Mouse (Mus musculus) E14TG2a.4 (cell line): Measurements from ENCODE around the gene 2310034G01Rik.

Experiments used
- H3K27me3 ChIP-seq: 2 replicates; pipeline ENCODE4 v1.6.1; 2014; ENCODE audit warnings: low read length, control low read depth; ENCODE audit not compliant: insufficient read depth
- H3K36me3 ChIP-seq: 2 replicates; pipeline ENCODE4 v1.6.1; 2014; ENCODE audit warnings: low read length, control low read depth; ENCODE audit not compliant: insufficient read depth
- H3K4me1 ChIP-seq: replicated peaks from 2 replicates; pipeline ENCODE4 v1.6.1; 2014; ENCODE audit warnings: low read depth, low read length, control low read depth
- H3K4me3 ChIP-seq: replicated peaks from 2 replicates; pipeline ENCODE4 v1.5.1; 2014; ENCODE audit warnings: mild to moderate bottlenecking, low read length
- H3K9me3 ChIP-seq: 2 replicates; pipeline ENCODE4 v1.6.1; 2014; ENCODE audit warnings: low read length, control low read depth
- CTCF ChIP-seq: conservative IDR thresholded peaks from 2 replicates; pipeline ENCODE4 v1.5.1; 2014; ENCODE audit warnings: low read length
- NANOG ChIP-seq: IDR thresholded peaks from 2 replicates; pipeline ENCODE4 v1.6.1; 2014; ENCODE audit warnings: borderline replicate concordance, low read length, mixed read lengths
- POU5F1 ChIP-seq: IDR thresholded peaks from 2 replicates; pipeline ENCODE4 v1.6.1; 2014; ENCODE audit warnings: low read length, borderline replicate concordance

Gene 2310034G01Rik

DNA sequence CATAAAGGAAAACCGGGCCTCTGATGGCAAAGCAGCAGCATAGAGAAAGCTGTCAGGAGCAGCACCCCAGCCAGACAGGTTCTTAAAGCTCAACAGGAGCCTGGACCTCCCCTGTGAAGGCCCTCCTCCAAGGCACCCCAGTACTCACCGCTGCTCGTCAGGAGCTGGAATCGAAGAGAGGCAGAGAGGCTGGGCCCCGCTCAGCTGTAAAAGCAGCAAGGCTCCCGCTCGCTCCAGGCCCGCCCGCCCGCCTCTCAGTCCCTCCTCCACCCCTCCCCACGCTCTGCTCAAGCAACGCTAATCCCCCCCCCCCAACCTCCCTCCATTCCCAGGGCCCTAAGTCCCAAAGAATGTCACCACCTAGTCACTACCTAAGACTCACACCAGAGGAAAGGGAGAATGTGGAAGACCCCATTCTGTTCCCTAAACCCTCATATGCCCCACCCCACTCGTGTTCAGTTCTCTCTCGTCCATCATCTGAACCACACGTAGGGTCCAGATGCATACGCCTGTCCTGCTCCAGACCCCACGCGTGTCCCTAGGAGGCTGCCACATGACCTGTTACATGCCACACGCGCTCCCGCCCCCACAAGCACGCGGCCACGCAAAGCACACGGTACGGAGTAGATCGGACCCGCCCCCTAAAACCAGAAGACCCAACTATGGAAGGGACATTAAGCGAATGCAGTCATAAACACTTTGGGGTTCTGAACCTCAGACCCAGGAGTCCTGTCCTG, 23.9 kb downstream of the 2310034G01Rik start:
- TF ChIP-seq NANOG (no peak), CTCF (no peak), POU5F1 (no peak)
- H3K4me3 ChIP-seq, result peak overlapping the region; percentile 88
- H3K4me1 ChIP-seq, result peaks cover 65% of the 10 kb centered on the region
- peaks cover 13% of the 10 kb centered on the region for H3K36me3 ChIP-seq
- peaks cover 71% of the 10 kb centered on the region for H3K27me3 ChIP-seq
- H3K9me3 ChIP-seq, result no peaks in the 10 kb centered on the region

DNA sequence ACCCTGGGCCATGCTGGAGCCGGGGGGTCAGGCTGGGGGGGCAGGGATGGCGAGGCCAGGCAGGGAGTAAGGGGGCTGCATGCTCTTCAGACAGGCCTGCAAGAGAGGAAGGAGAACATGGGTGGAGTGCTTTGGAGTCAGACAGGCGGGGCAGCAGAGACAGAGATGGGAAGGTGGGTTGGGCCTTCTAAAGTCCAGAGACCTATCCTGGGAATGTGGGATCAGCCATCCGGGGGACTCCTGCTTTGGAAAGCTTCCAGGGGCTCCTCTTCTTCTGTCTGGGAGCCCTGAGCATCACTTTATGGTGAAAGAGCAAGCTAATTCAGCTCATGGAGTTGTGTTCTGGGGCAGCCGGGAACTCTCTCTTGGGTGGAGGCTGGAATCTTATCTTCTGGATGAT, 25.2 kb downstream of the 2310034G01Rik start:
- peaks cover under 1% of the 10 kb centered on the region; the same call in 1 of the 2 replicates for H3K36me3 ChIP-seq
- H3K4me1 ChIP-seq, result peaks cover 56% of the 10 kb centered on the region
- TF ChIP-seq CTCF (no peak), POU5F1 (no peak), NANOG (no peak)
- no peaks in the 10 kb centered on the region for H3K9me3 ChIP-seq
- peaks cover 79% of the 10 kb centered on the region for H3K27me3 ChIP-seq
- no peak overlapping the region for H3K4me3 ChIP-seq

DNA sequence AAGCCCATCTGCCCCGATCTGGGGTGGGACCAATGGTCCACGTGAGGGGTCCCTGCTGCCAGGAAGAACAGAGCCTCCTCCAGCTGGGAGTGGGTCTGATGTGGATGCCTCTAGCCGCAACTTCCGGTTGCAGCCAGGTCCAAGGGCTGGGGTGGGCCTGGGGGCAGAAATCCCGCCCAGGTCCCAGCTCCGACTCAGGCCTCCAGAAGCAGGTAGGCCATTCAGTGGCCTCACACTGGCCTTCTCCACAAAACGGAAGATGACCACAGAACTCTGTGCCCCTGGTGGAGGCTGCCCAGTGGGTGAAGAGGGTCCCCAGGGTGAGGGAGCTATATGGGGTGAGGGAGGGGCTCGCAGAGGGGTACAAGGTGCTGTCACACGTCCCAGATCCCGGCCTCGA, 25.7 kb downstream of the 2310034G01Rik start:
- H3K9me3 ChIP-seq, result no peaks in the 10 kb centered on the region
- TF ChIP-seq CTCF, result no peak
- no peak overlapping the region; the same call in 1 of the 2 replicates for H3K4me3 ChIP-seq

DNA sequence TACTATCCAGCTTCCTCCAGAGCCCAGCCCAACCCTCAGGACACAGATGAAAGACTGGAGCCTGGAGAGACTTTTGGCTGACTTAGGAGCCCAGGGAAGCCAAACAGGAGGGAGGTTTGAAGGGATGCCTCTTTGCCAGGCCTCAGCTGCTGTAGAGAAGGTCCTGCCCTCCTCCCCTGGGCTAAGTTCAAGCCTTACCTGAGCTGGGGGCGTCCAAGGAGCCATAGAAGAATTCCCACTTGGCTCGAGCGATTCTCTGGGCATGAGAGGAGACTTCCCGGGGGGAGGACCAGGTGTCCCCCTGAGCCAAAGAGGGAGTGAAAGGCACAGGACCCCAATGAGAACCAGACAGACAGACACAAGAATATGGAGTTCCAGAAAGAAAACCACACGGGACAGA, 26.4 kb downstream of the 2310034G01Rik start:
- TF ChIP-seq POU5F1, result no peak
- TF ChIP-seq NANOG, result no peak
- TF ChIP-seq CTCF, result no peak
- no peak overlapping the region for H3K4me3 ChIP-seq
- H3K27me3 ChIP-seq, result peaks cover 78% of the 10 kb centered on the region
- H3K36me3 ChIP-seq, result no peaks in the 10 kb centered on the region
- H3K9me3 ChIP-seq, result no peaks in the 10 kb centered on the region
- peaks cover 57% of the 10 kb centered on the region for H3K4me1 ChIP-seq

More for the DNA sequence above, 25.7 kb downstream of the 2310034G01Rik start:
- Histone ChIP-seq H3K4me1 (peaks cover 56% of the 10 kb centered on the region), H3K27me3 (peaks cover 80% of the 10 kb centered on the region), H3K36me3 (no peaks in the 10 kb centered on the region)

DNA sequence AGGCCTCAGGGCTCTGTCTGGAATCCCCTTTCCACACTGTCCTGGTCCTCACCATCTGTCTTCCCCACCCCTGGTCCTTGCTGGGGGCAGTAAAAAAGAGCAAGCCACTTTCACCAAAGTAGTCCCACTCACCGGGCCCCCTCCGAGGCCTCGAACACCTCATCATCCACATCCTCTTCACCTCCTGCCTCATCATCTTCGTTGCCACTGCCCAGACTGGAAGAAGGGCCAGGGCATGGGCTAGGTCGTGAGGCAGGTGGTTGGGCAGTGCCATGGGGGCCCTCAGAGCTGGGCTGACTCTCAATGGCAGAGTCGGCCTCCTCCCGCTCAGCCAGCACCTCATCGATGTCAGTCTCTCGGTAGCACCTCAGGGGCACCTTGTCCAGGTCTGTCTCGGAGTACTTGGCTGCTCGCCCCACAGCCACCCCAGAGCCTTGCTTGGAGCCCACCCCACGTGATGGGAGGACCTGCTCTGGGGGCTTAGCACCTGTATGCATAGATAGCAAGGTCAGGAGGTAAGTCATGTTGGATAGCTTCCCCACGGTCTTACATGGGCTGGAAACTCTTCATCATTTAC, 27.0 kb downstream of the 2310034G01Rik start:
- Histone ChIP-seq H3K4me1 (peaks cover 63% of the 10 kb centered on the region), H3K9me3 (no peaks in the 10 kb centered on the region), H3K27me3 (peaks cover 84% of the 10 kb centered on the region), H3K36me3 (no peaks in the 10 kb centered on the region), H3K4me3 (no peak overlapping the region)
- TF ChIP-seq POU5F1, result no peak
- no peak for TF ChIP-seq CTCF
- no peak for TF ChIP-seq NANOG

DNA sequence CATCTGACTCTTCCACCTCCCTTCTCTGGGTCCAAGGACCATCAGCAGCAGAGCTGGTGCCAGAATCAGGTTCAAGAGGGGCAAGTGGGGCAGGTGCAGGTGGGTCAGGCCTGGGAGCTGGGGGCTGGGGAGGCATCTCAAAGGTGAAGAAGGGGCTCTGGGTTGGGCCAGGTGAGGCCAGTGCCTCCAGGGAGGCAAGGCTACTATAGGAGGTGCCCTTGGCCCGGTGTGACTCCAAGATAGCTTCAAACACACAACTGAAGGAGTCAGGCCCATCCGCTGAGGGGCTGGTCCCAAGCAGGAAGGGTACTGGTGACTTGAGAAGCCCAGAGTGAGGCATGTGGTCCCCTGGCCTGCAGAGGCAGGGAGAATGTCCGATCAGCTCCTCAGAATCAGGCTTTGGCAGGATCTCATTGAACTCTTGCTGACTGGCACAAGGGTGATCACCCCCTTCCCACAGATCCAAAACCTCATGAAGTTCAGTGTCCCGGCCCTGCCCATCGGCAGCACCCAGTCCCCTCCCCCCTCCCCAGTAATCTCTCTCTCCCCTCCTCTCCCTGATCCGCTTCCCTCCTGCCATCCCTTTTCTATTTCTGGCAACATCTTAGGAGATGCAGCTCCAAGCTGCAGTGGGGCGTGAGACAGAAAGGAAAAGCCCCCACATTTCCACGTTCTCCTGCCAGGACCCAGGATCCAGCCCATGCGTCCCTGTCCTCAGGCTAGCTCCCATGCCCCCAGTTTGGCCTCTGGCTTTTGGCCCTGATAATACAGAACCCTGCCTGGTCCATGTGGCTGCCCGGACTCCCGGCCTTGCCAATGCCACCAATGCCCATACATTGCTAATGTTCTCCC, 27.7 kb downstream of the 2310034G01Rik start:
- TF ChIP-seq CTCF, result no peak
- no peak for TF ChIP-seq NANOG
- no peak for TF ChIP-seq POU5F1
- no peaks in the 10 kb centered on the region for H3K36me3 ChIP-seq
- peaks cover 58% of the 10 kb centered on the region for H3K4me1 ChIP-seq
- no peak overlapping the region for H3K4me3 ChIP-seq
- H3K27me3 ChIP-seq, result peaks cover 88% of the 10 kb centered on the region
- H3K9me3 ChIP-seq, result no peaks in the 10 kb centered on the region

DNA sequence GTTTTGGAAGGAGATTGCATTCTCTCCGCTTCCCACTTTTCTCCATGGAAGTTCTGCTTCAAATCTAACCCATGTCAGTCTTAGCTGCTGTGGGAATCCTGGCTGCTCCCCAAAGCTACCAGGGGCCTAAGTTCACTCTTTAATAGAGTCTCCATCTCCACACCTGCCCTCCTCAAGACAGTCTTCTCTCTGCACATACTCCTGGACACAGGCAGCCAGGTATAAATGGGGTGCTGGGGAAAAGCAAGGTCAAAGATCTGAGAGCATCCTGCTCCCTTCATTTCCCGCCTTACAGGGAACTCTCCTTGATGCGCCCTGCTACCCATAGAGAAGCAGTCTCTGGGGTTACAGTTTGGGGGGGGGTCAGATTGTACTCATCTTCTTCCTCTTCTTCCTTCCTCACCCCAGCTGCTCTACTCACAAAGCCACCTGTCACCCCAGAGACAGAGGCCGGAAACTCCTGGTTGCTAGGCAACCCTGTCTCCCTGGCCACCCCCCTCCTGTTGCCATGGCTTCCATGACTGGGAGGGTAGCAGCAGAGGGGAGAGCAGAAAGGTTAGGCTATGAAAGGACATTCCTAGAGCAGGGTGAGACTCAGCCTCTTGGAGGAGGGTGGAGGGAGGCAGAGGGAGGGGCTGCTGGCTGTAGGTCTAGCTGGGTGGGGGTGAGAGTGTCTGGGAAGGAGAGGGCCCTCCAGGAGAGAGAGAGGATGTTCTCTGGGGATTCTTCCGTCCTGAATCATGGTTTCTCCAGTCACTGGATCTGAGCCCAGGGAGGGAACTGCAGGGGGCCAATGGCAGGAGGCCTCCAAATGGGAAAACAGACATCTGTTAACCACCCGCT, 28.8 kb downstream of the 2310034G01Rik start:
- H3K27me3 ChIP-seq, result peaks cover 93% of the 10 kb centered on the region
- H3K9me3 ChIP-seq, result no peaks in the 10 kb centered on the region
- H3K4me1 ChIP-seq, result peaks cover 58% of the 10 kb centered on the region
- TF ChIP-seq CTCF, result no peak
- TF ChIP-seq POU5F1, result no peak
- TF ChIP-seq NANOG, result no peak
- H3K4me3 ChIP-seq, result no peak overlapping the region
- H3K36me3 ChIP-seq, result no peaks in the 10 kb centered on the region

DNA sequence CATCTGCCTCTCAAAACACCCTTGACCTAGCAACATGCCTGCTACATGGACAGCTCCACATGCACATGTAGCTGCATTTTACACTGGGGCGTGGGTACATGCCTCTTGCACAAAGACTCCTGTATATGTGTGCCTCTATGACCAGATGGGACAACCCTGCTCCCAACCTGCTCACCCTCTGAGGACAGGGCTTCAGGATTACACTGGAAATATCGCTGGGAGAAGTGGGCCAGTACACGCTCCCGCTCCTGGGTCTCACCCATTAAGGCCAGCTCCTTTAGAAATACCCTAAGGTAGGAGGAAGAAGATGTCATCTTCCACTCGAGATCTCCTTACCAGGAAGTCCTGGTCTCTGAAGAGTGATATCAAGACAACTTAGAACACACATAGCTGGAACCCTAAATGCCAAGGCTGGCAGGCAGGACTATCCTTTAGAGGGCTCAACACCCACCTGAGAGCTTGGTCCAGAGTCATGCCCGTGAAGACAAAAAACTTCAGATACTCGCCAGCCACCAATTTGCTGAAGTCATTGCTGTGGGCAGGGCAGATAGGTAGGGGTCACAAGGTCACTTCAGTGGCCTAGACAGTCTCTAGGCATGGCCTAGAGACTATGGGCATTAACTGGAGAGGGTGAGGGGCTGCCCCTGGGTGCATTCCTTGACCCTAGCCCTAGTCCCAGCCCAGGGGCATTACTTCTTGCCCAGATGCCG, 29.9 kb downstream of the 2310034G01Rik start:
- no peak overlapping the region for H3K4me3 ChIP-seq
- H3K9me3 ChIP-seq, result no peaks in the 10 kb centered on the region
- H3K4me1 ChIP-seq, result peaks cover 52% of the 10 kb centered on the region
- no peaks in the 10 kb centered on the region for H3K36me3 ChIP-seq
- TF ChIP-seq CTCF (no peak), POU5F1 (no peak), NANOG (no peak)
- peaks cover 94% of the 10 kb centered on the region for H3K27me3 ChIP-seq
